Mouse (Mus musculus): Measurements from ENCODE around the gene Cib4. TPM values are rescaled to one million over a fixed set of nuclear protein-coding genes. Genes with fewer than 3 reads are reported as not detected.

The Cib4 gene
- polyA plus RNA-seq, 1 experiment from 2014 or later, result not detected

DNA sequence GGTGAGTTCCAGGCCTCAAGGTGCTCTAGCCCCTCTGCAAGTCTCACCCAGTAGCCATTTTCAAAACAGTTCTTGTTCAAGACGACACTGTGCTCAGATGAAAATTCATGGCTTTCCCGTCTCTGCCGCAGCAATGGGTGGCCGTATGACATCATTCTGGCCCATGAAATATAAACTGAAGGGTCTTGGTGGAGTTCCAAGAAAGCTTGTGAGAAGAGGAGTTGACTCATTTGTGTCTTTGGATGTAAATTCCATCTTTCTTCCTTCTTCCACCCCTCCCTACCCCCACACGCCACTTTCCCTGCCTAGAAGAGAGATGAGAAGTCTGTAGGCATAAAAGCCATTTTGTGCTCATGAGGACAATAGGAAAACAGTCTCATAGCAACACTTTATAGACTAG lies 54.8 kb downstream of the Cib4 start:
- 76% methylated on average over 5 of the region's 5 CpGs for WGBS
- Histone ChIP-seq H3K4me3 (ENCODE audit: control insufficient read depth in 1 of 2, insufficient read depth in 1 of 2, low read depth in 1 of 2, low read length in 2 of 2) (no peak overlapping the region), H3K27me3 (ENCODE audit: control insufficient read depth, insufficient read depth, low read length) (no peaks in the 10 kb centered on the region), H3K9ac (ENCODE audit: low read length) (no peak overlapping the region), H3K4me1 (ENCODE audit: control insufficient read depth in 2 of 2, insufficient read depth in 2 of 2, low read length in 2 of 2) (peaks cover 0 to 4% of the 10 kb centered on the region in 2 experiments; a peak in 1 of 4 replicates), H3K27ac (replicated peaks in 1 of 2; ENCODE audit: control insufficient read depth in 1 of 2, insufficient read depth in 1 of 2, low read depth in 2 of 2, low read length in 2 of 2) (no peak overlapping the region), H3K4me2 (ENCODE audit: low read length) (no peak overlapping the region), H3K36me3 (ENCODE audit: control insufficient read depth, insufficient read depth, low read length) (no peaks in the 10 kb centered on the region), H3K9me3 (ENCODE audit: control insufficient read depth, low read length) (no peaks in the 10 kb centered on the region)
- ATAC-seq (ENCODE audit: insufficient number of reproducible peaks, insufficient read depth, low FRiP score, low read depth), result no peak

GRCm38 (mm10) chr5:30490215-30490614 lies 55.4 kb downstream of the Cib4 start:
- ATAC-seq (ENCODE audit: insufficient number of reproducible peaks, insufficient read depth, low FRiP score, low read depth), result no peak
- no peaks in the 10 kb centered on the region for H3K27me3 ChIP-seq (ENCODE audit: control insufficient read depth, insufficient read depth, low read length)

DNA sequence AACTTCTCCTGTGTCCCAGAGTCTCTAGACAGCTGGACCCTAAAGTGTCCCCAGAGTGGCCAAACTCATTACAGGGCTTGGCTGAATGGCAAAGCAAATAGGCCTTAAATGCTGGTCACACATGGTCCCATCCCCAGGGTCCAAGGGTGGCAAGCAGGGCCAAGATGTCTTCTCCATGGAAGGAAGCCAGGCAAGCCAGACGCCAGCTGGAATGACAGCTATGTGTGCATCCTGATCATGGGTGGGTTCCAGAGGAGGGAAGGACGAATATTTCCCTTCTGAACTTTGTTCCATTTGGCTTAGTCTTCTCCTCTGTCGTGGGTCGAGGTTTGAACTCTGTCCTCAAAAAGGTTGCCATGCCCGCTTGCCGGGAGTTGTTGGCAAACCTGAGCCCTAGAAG lies 60.5 kb downstream of the Cib4 start:
- whole genome bisulfite sequencing, result 80% methylated on average over 6 of the region's 6 CpGs
- Histone ChIP-seq H3K27ac (replicated peaks in 1 of 2; ENCODE audit: control insufficient read depth in 1 of 2, insufficient read depth in 1 of 2, low read depth in 2 of 2, low read length in 2 of 2) (no peak overlapping the region), H3K9ac (ENCODE audit: low read length) (no peak overlapping the region), H3K36me3 (ENCODE audit: control insufficient read depth, insufficient read depth, low read length) (no peaks in the 10 kb centered on the region), H3K4me3 (ENCODE audit: control insufficient read depth in 1 of 2, insufficient read depth in 1 of 2, low read depth in 1 of 2, low read length in 2 of 2) (no peak overlapping the region), H3K4me1 (ENCODE audit: control insufficient read depth in 2 of 2, insufficient read depth in 2 of 2, low read length in 2 of 2) (no peaks in the 10 kb centered on the region), H3K9me3 (ENCODE audit: control insufficient read depth, low read length) (no peaks in the 10 kb centered on the region), H3K4me2 (ENCODE audit: low read length) (no peak overlapping the region), H3K27me3 (ENCODE audit: control insufficient read depth, insufficient read depth, low read length) (no peaks in the 10 kb centered on the region; the same call in 1 of the 2 replicates)
- no peak for ATAC-seq (ENCODE audit: insufficient number of reproducible peaks, insufficient read depth, low FRiP score, low read depth)

More at GRCm38 (mm10) chr5:30490215-30490614, 55.4 kb downstream of the Cib4 start:
- H3K4me2 ChIP-seq (ENCODE audit: low read length), result no peak overlapping the region
- H3K4me3 ChIP-seq (ENCODE audit: control insufficient read depth in 1 of 2, insufficient read depth in 1 of 2, low read depth in 1 of 2, low read length in 2 of 2), result no peak overlapping the region
- no peak overlapping the region for H3K9ac ChIP-seq (ENCODE audit: low read length)
- H3K36me3 ChIP-seq (ENCODE audit: control insufficient read depth, insufficient read depth, low read length), result no peaks in the 10 kb centered on the region
- H3K27ac ChIP-seq (replicated peaks in 1 of 2; ENCODE audit: control insufficient read depth in 1 of 2, insufficient read depth in 1 of 2, low read depth in 2 of 2, low read length in 2 of 2), result no peak overlapping the region
- H3K4me1 ChIP-seq (ENCODE audit: control insufficient read depth in 2 of 2, insufficient read depth in 2 of 2, low read length in 2 of 2), result peaks cover 0 to 4% of the 10 kb centered on the region in 2 experiments; a peak in 1 of 4 replicates
- no peaks in the 10 kb centered on the region for H3K9me3 ChIP-seq (ENCODE audit: control insufficient read depth, low read length)

DNA sequence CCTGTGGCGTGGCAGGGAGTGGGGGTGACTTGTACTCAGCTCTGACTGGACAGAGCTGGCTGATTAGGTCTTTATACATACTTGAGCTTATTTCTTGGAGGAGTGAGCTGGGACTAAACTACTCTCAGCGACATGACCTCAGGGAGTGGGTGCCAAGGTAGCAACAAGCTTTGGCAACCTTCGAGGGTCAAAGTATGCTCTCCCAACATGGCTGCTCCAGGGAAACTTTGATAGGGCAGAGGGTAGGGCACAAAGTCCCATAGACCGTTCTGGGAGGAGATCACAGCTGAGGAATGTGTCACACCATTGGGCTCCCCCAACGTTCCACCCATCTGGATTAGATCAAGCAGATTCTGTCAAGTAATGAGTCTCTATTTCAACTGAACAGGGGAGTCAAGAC lies 61.0 kb downstream of the Cib4 start:
- WGBS, result 74% methylated on average over 5 of the region's 5 CpGs
- ATAC-seq (ENCODE audit: insufficient number of reproducible peaks, insufficient read depth, low FRiP score, low read depth), result no peak
- no peak overlapping the region for H3K4me3 ChIP-seq (ENCODE audit: control insufficient read depth in 1 of 2, insufficient read depth in 1 of 2, low read depth in 1 of 2, low read length in 2 of 2)
- no peaks in the 10 kb centered on the region for H3K36me3 ChIP-seq (ENCODE audit: control insufficient read depth, insufficient read depth, low read length)
- no peak overlapping the region for H3K4me2 ChIP-seq (ENCODE audit: low read length)
- no peaks in the 10 kb centered on the region; the same call in 1 of the 2 replicates for H3K27me3 ChIP-seq (ENCODE audit: control insufficient read depth, insufficient read depth, low read length)
- H3K9me3 ChIP-seq (ENCODE audit: control insufficient read depth, low read length), result no peaks in the 10 kb centered on the region
- no peak overlapping the region for H3K27ac ChIP-seq (replicated peaks in 1 of 2; ENCODE audit: control insufficient read depth in 1 of 2, insufficient read depth in 1 of 2, low read depth in 2 of 2, low read length in 2 of 2)
- no peaks in the 10 kb centered on the region for H3K4me1 ChIP-seq (ENCODE audit: control insufficient read depth in 2 of 2, insufficient read depth in 2 of 2, low read length in 2 of 2)
- no peak overlapping the region for H3K9ac ChIP-seq (ENCODE audit: low read length)

DNA sequence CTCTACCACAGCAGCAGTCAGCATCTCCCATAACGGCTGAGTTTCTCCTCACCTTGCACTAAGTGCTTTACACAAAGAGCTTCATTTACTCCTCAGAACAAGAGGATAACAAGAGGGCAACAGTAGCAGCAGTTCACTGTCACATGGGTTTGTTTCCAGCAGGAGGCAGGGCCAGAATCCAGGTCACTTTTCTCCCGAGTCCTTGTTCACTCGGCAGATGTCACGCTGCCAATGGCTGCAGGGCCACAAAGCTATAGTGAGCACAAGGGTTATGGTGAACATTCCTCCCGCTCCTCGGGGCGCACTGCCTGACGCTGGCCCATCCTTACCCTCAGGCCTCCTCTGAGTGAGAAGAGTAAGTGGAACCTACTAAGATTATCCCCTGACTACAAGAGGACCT lies 62.1 kb downstream of the Cib4 start:
- H3K9me3 ChIP-seq (ENCODE audit: control insufficient read depth, low read length), result no peaks in the 10 kb centered on the region
- 74% methylated on average over 8 of the region's 8 CpGs for WGBS
- no peaks in the 10 kb centered on the region for H3K4me1 ChIP-seq (ENCODE audit: control insufficient read depth in 2 of 2, insufficient read depth in 2 of 2, low read length in 2 of 2)

DNA sequence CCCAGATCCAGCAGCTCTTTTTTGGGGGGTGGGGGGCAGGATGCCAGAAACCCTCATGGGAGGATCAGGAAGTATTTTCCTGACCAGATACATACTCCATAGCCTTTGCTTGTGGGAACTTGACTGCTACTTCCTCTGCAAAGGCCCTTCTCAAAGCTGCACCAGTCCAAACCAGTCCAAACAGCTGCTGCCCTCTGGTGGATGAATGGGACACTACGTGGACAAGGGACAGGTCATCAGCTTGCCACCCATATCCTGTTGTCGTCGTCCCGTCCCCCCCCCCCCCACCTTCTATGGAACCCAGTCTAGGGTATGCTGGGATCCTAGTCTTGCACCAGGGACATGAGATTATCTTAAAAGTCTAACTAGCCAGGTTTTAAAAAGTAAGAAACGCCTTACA lies 63.3 kb downstream of the Cib4 start:
- ATAC-seq (ENCODE audit: insufficient number of reproducible peaks, insufficient read depth, low FRiP score, low read depth), result no peak

More for the DNA sequence above, 62.1 kb downstream of the Cib4 start:
- Histone ChIP-seq H3K27ac (replicated peaks in 1 of 2; ENCODE audit: control insufficient read depth in 1 of 2, insufficient read depth in 1 of 2, low read depth in 2 of 2, low read length in 2 of 2) (no peak overlapping the region), H3K4me2 (ENCODE audit: low read length) (no peak overlapping the region), H3K27me3 (ENCODE audit: control insufficient read depth, insufficient read depth, low read length) (no peaks in the 10 kb centered on the region; the same call in 1 of the 2 replicates), H3K4me3 (ENCODE audit: control insufficient read depth in 1 of 2, insufficient read depth in 1 of 2, low read depth in 1 of 2, low read length in 2 of 2) (no peak overlapping the region), H3K9ac (ENCODE audit: low read length) (no peak overlapping the region), H3K36me3 (ENCODE audit: control insufficient read depth, insufficient read depth, low read length) (no peaks in the 10 kb centered on the region)
- ATAC-seq (ENCODE audit: insufficient number of reproducible peaks, insufficient read depth, low FRiP score, low read depth), result no peak

GRCm38 (mm10) chr5:30476534-30476933 lies 69.1 kb downstream of the Cib4 start:
- Histone ChIP-seq H3K27me3 (ENCODE audit: control insufficient read depth, insufficient read depth, low read length) (no peaks in the 10 kb centered on the region), H3K9ac (ENCODE audit: low read length) (no peak overlapping the region), H3K4me1 (ENCODE audit: control insufficient read depth in 2 of 2, insufficient read depth in 2 of 2, low read length in 2 of 2) (no peaks in the 10 kb centered on the region), H3K27ac (replicated peaks in 1 of 2; ENCODE audit: control insufficient read depth in 1 of 2, insufficient read depth in 1 of 2, low read depth in 2 of 2, low read length in 2 of 2) (no peak overlapping the region), H3K4me2 (ENCODE audit: low read length) (no peak overlapping the region), H3K9me3 (ENCODE audit: control insufficient read depth, low read length) (no peaks in the 10 kb centered on the region), H3K4me3 (ENCODE audit: control insufficient read depth in 1 of 2, insufficient read depth in 1 of 2, low read depth in 1 of 2, low read length in 2 of 2) (no peak overlapping the region), H3K36me3 (ENCODE audit: control insufficient read depth, insufficient read depth, low read length) (no peaks in the 10 kb centered on the region)
- WGBS, result 34% methylated on average over 10 of the region's 10 CpGs
- no peak for ATAC-seq (ENCODE audit: insufficient number of reproducible peaks, insufficient read depth, low FRiP score, low read depth)

More for the DNA sequence above, 63.3 kb downstream of the Cib4 start:
- Histone ChIP-seq H3K9ac (ENCODE audit: low read length) (no peak overlapping the region), H3K4me2 (ENCODE audit: low read length) (no peak overlapping the region), H3K27me3 (ENCODE audit: control insufficient read depth, insufficient read depth, low read length) (no peaks in the 10 kb centered on the region; the same call in 1 of the 2 replicates), H3K36me3 (ENCODE audit: control insufficient read depth, insufficient read depth, low read length) (no peaks in the 10 kb centered on the region), H3K9me3 (ENCODE audit: control insufficient read depth, low read length) (no peaks in the 10 kb centered on the region), H3K4me3 (ENCODE audit: control insufficient read depth in 1 of 2, insufficient read depth in 1 of 2, low read depth in 1 of 2, low read length in 2 of 2) (no peak overlapping the region), H3K27ac (replicated peaks in 1 of 2; ENCODE audit: control insufficient read depth in 1 of 2, insufficient read depth in 1 of 2, low read depth in 2 of 2, low read length in 2 of 2) (no peak overlapping the region), H3K4me1 (ENCODE audit: control insufficient read depth in 2 of 2, insufficient read depth in 2 of 2, low read length in 2 of 2) (no peaks in the 10 kb centered on the region)
- 12% methylated on average over 5 of the region's 5 CpGs for WGBS

DNA sequence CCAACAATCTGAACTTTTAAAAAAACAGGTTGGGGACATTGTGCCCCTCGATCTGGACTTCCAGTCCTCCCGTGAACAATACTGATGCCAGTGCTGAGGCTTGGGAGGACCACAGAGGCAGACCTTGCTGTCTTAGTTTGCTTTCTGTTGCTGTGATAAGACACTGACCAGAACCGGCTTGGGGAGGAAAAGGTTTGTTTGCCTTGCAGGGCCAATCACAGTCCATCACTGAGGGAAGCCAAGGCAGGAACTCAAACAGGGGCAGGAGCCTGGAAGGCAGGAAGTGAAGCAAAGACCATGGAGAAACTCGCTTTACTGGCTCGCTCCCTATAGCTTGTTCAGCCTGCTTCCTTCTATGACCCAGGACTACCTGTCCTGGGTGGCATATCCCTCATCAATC lies 73.5 kb downstream of the Cib4 start:
- H3K9ac ChIP-seq (ENCODE audit: low read length), result no peak overlapping the region
- H3K9me3 ChIP-seq (ENCODE audit: control insufficient read depth, low read length), result no peaks in the 10 kb centered on the region
- H3K4me3 ChIP-seq (ENCODE audit: control insufficient read depth in 1 of 2, insufficient read depth in 1 of 2, low read depth in 1 of 2, low read length in 2 of 2), result no peak overlapping the region
- H3K27ac ChIP-seq (replicated peaks in 1 of 2; ENCODE audit: control insufficient read depth in 1 of 2, insufficient read depth in 1 of 2, low read depth in 2 of 2, low read length in 2 of 2), result no peak overlapping the region
- ATAC-seq (ENCODE audit: insufficient number of reproducible peaks, insufficient read depth, low FRiP score, low read depth), result peak; percentile 14; the same call in 1 of the 2 replicates
- no peaks in the 10 kb centered on the region for H3K36me3 ChIP-seq (ENCODE audit: control insufficient read depth, insufficient read depth, low read length)
- H3K4me1 ChIP-seq (ENCODE audit: control insufficient read depth in 2 of 2, insufficient read depth in 2 of 2, low read length in 2 of 2), result no peaks in the 10 kb centered on the region
- 50% methylated on average over 5 of the region's 5 CpGs for WGBS
- no peaks in the 10 kb centered on the region for H3K27me3 ChIP-seq (ENCODE audit: control insufficient read depth, insufficient read depth, low read length)
- H3K4me2 ChIP-seq (ENCODE audit: low read length), result no peak overlapping the region

Measured in heart, embryonic 14.5 days (tissue).